Mouse (Mus musculus): ENCODE measurements around the gene St3gal5. TPM values are rescaled to one million over a fixed set of nuclear protein-coding genes. Genes with fewer than 3 reads are reported as not detected.
A peak's percentile ranks its signal among the peaks of the same experiment; 100 is the strongest.

Gene St3gal5
- total and polyA plus RNA-seq, 3 experiments: 4.0 to 21.4 (median 19.8) TPM

- H3K4me3 ChIP-seq (replicated peaks in 1 of 3; ENCODE audit: low read depth in 2 of 3, low read length in 2 of 3, poor library complexity in 1 of 3): peak overlapping the region; percentile 9 to 84 (median 61)
- in situ Hi-C loops (cut with MboI; ENCODE audit: low pct_ligation_motif_present, low pct_unique_long_range_greater_than_20kb, low sequenced_read_pairs): no loop called here
- no peak overlapping the region for H3K27ac ChIP-seq (ENCODE audit: insufficient read depth, low read depth)
- TF ChIP-seq MEF2A (IDR thresholded peaks at IDR 0.05; ENCODE audit: borderline replicate concordance, low read depth, low read length) (no peak), CTCF (conservative IDR thresholded peaks at IDR 0.05 in 1 of 2, IDR thresholded peaks at IDR 0.05 in 1 of 2; ENCODE audit: low read depth in 2 of 2, low read length in 2 of 2) (peak in 1 of 2 experiments; percentile 53; a peak in 2 of 4 replicates), E2F4 (IDR thresholded peaks at IDR 0.05; ENCODE audit: insufficient replicate concordance, low read depth, low read length) (no peak), NELFE (IDR thresholded peaks at IDR 0.05; ENCODE audit: low read depth, low read length) (no peak), ZMIZ1 (IDR thresholded peaks at IDR 0.05; ENCODE audit: low read depth, low read length) (no peak), SIN3A (IDR thresholded peaks at IDR 0.05; ENCODE audit: low read length) (peak; percentile 49; the same call in 1 of the 2 replicates), TBP (conservative IDR thresholded peaks at IDR 0.05; ENCODE audit: low read depth, low read length) (no peak), RAD21 (IDR thresholded peaks at IDR 0.05; ENCODE audit: low read depth, low read length) (peak; percentile 42), HCFC1 (IDR thresholded peaks at IDR 0.05; ENCODE audit: low read depth, low read length) (no peak), MAZ (IDR thresholded peaks at IDR 0.05; ENCODE audit: low read depth, low read length) (no peak), SMC3 (IDR thresholded peaks at IDR 0.05; ENCODE audit: low read depth, low read length) (peak; percentile 70), POLR2A (IDR thresholded peaks at IDR 0.05; ENCODE audit: low read depth, low read length) (no peak), MXI1 (IDR thresholded peaks at IDR 0.05; ENCODE audit: low read depth, low read length) (no peak), KAT2A (IDR thresholded peaks at IDR 0.05; ENCODE audit: insufficient replicate concordance, low read length) (no peak), ZNF384 (IDR thresholded peaks at IDR 0.05; ENCODE audit: low read depth, low read length) (no peak), RCOR1 (conservative IDR thresholded peaks at IDR 0.05; ENCODE audit: low read depth, low read length) (no peak)
- H3K4me1 ChIP-seq (ENCODE audit: control insufficient read depth in 1 of 2, insufficient read depth in 2 of 2): peaks cover 14 to 53% of the 10 kb centered on the region in 2 experiments
- H3K4me2 ChIP-seq (ENCODE audit: insufficient read depth, low read depth, poor library complexity, severe bottlenecking): peak overlapping the region; percentile 64
- H3K9me3 ChIP-seq (replicated peaks; ENCODE audit: low read length): no peaks in the 10 kb centered on the region
- peak; percentile 46 for DNase-seq (ENCODE audit: extremely low read depth)
- H3K36me3 ChIP-seq (replicated peaks in 1 of 2; ENCODE audit: control insufficient read depth in 1 of 2, insufficient read depth in 1 of 2, low read length in 1 of 2): peaks cover 0 to 8% of the 10 kb centered on the region in 2 experiments
- H3K27me3 ChIP-seq (replicated peaks): no peaks in the 10 kb centered on the region
- peaks cover 36% of the 10 kb centered on the region for H3K79me2 ChIP-seq (replicated peaks; ENCODE audit: control insufficient read depth, extremely low read depth, insufficient read depth, poor library complexity, severe bottlenecking)
- peak overlapping the region; percentile 44; the same call in 1 of the 2 replicates for H3K9ac ChIP-seq (ENCODE audit: insufficient read depth, low read depth)
- dilution Hi-C loops (cut with MboI; ENCODE audit: extremely low pct_ligation_motif_present, extremely low pct_unique_long_range_greater_than_20kb, low sequenced_read_pairs): no loop called here
Measured at GRCm38 (mm10) chr6:72098691-72099090, 1.3 kb downstream of the St3gal5 start.

- Histone ChIP-seq H3K79me2 (replicated peaks; ENCODE audit: control insufficient read depth, extremely low read depth, insufficient read depth, poor library complexity, severe bottlenecking) (peaks cover 36% of the 10 kb centered on the region), H3K4me3 (replicated peaks in 1 of 3; ENCODE audit: low read depth in 2 of 3, low read length in 2 of 3, poor library complexity in 1 of 3) (peak overlapping the region in 1 of 3 experiments; percentile 9), H3K36me3 (replicated peaks in 1 of 2; ENCODE audit: control insufficient read depth in 1 of 2, insufficient read depth in 1 of 2, low read length in 1 of 2) (peaks cover 0 to 9% of the 10 kb centered on the region in 2 experiments), H3K9ac (ENCODE audit: insufficient read depth, low read depth) (peak overlapping the region; percentile 44; the same call in 1 of the 2 replicates), H3K4me1 (ENCODE audit: control insufficient read depth in 1 of 2, insufficient read depth in 2 of 2) (peaks cover 14 to 53% of the 10 kb centered on the region in 2 experiments), H3K9me3 (replicated peaks; ENCODE audit: low read length) (no peaks in the 10 kb centered on the region), H3K27me3 (replicated peaks) (no peaks in the 10 kb centered on the region), H3K4me2 (ENCODE audit: insufficient read depth, low read depth, poor library complexity, severe bottlenecking) (peak overlapping the region; percentile 64), H3K27ac (ENCODE audit: insufficient read depth, low read depth) (no peak overlapping the region)
- in situ Hi-C loops (cut with MboI; ENCODE audit: low pct_ligation_motif_present, low pct_unique_long_range_greater_than_20kb, low sequenced_read_pairs): no loop called here
- no peak for TF ChIP-seq USF1 (IDR thresholded peaks at IDR 0.05; ENCODE audit: low read depth, low read length)
- no peak for TF ChIP-seq POLR2A (IDR thresholded peaks at IDR 0.05; ENCODE audit: low read depth, low read length)
- TF ChIP-seq MAX (IDR thresholded peaks at IDR 0.05; ENCODE audit: low read length): no peak
- TF ChIP-seq POLR2AphosphoS2 (IDR thresholded peaks at IDR 0.05; ENCODE audit: low read depth, low read length): no peak
- no peak for TF ChIP-seq IRF4 (IDR thresholded peaks at IDR 0.05; ENCODE audit: low read depth, low read length)
- TF ChIP-seq SMC3 (IDR thresholded peaks at IDR 0.05; ENCODE audit: low read depth, low read length): no peak
- dilution Hi-C loops (cut with MboI; ENCODE audit: extremely low pct_ligation_motif_present, extremely low pct_unique_long_range_greater_than_20kb, low sequenced_read_pairs): no loop called here
- no peak for DNase-seq (ENCODE audit: extremely low read depth)
Measured at GRCm38 (mm10) chr6:72099281-72099680, 1.9 kb downstream of the St3gal5 start.
